Mouse (Mus musculus) lung, postnatal 0 days (tissue): ENCODE data around the gene Pgrmc1.

Source experiments
- CTCF ChIP-seq: IDR thresholded peaks from 2 replicates; pipeline ENCODE4 v1.5.1; 2016; ENCODE audit warnings: antibody characterized with exemption, mild to moderate bottlenecking
- EP300 ChIP-seq: IDR thresholded peaks from 2 replicates; pipeline ENCODE4 v1.6.1; 2016; ENCODE audit warnings: antibody characterized with exemption, mild to moderate bottlenecking, control low read depth

DNA sequence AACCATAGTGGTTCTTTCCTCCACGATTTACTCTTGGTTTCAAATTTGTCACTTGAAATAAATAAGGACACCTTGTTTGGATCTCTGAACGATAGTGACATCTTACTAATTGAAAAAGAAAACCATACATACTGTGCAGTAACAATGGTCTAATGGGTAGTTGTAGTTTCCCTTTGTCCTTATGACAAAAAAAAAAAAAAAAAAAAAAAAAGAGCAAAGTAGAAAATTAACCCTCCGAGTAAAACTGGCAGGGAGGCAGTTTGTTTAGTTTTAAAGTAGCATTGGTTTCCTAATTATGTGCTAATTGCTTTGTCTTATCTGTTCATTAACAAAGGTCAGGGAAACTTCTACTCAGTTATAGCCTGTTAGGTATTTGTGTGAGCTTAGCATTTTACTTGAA, 35.9 kb upstream of the Pgrmc1 start:
- TF ChIP-seq CTCF (no peak), EP300 (no peak)
